Mouse (Mus musculus): ENCODE results near the gene Mrpl38.

- TF ChIP-seq CTCF (IDR thresholded peaks at IDR 0.05; ENCODE audit: borderline replicate concordance, insufficient read depth, low read length) (no peak), POLR2A (IDR thresholded peaks at IDR 0.05; ENCODE audit: low read depth, low read length) (no peak)
Observed at GRCm38 (mm10) chr11:116129993-116130487, 8.6 kb downstream of the Mrpl38 start.
